Mouse (Mus musculus): Measurements from ENCODE around the gene Gm6676.
"Not testable (repeated sequence)": the region's sequence is repeated elsewhere in the genome, so short reads cannot be mapped to it uniquely, and the experiment has no call there.

GRCm38 (mm10) chr14:7125312-7125711 is at the start of gene Gm6676:
- TF ChIP-seq CTCF (conservative IDR thresholded peaks at IDR 0.05; ENCODE audit: low read length); NANOG (IDR thresholded peaks at IDR 0.05; ENCODE audit: borderline replicate concordance, low read length): not testable (repeated sequence)
